7 mouse cellular contexts compared by ENCODE assay signal in the genomic region with DNA sequence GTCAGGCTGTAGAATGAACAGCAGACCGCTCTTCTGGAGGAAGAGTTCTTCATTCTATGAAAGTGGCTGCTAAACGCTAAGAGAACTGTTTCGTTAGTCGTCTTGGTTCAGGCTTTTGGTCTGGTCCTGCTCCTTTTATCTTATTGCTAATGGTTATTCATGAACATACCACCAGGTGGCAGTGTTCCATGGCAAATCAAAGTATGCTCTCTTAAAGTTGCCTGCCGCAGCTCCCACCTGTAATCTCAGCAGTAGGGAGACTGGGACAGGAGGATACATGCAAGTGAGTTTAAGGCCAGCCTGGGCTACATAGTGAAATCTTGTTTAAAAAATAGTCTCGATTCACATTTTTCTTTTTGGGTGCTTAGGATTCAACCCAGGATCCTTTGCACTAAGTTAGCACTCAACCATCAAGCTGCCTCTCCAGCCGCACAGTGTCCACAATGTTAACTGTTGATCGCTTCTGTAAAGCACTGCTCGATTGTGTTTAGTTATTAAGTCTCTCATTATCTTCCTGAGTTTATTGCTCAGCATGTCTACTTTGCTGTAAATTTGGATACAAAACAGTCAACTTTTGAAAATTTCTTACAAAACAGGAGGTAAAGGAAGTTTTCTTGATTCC. TPM values are rescaled to one million over a fixed set of nuclear protein-coding genes. Genes with fewer than 3 reads are reported as not detected.
DNase-seq lines count a peak whose midpoint lies in the region; ATAC-seq and TF ChIP-seq lines count a peak whose summit lies in the region.

No protein-coding gene starts in this region.

- 35% methylated on average over 9 of the region's 9 CpGs for WGBS in forebrain, postnatal 0 days
- 41% methylated on average over 9 of the region's 9 CpGs for WGBS in kidney, embryonic 14.5 days
- 36% methylated on average over 9 of the region's 9 CpGs for WGBS in lung, adult 2 months

- no peak overlapping the region for H3K4me2 ChIP-seq in forebrain, postnatal 0 days (ENCODE audit: low read depth)
- no peak overlapping the region for H3K4me2 ChIP-seq in kidney, embryonic 14.5 days (replicated peaks; ENCODE audit: low read depth, low read length)

- H3K4me3 ChIP-seq in forebrain, postnatal 0 days (ENCODE audit: low read depth, low read length): no peak overlapping the region
- no peak overlapping the region for H3K4me3 ChIP-seq in kidney, embryonic 14.5 days (ENCODE audit: low read length)
- no peak overlapping the region for H3K4me3 ChIP-seq in lung, adult 2 months (replicated peaks; ENCODE audit: extremely low read depth, low read depth, low read length)

- no peaks in the 10 kb centered on the region for H3K27me3 ChIP-seq in forebrain, postnatal 0 days (ENCODE audit: insufficient read depth, low read length)
- H3K27me3 ChIP-seq in kidney, embryonic 14.5 days (ENCODE audit: control insufficient read depth, insufficient read depth, low read length): no peaks in the 10 kb centered on the region

- ATAC-seq in forebrain, postnatal 0 days: peak; percentile 82
- peak; percentile 64; the same call in 1 of the 2 replicates for ATAC-seq in kidney, embryonic 14.5 days (ENCODE audit: low FRiP score, low TSS enrichment)

- no peak for TF ChIP-seq POLR2A in lung, adult 2 months (IDR thresholded peaks at IDR 0.05; ENCODE audit: borderline replicate concordance, extremely low read depth, low read depth, low read length)

- peak; percentile 88 for TF ChIP-seq CTCF in forebrain, postnatal 0 days (IDR thresholded peaks at IDR 0.05; ENCODE audit: low read depth)
- peak; percentile 25; the same call in 1 of the 2 replicates for TF ChIP-seq CTCF in lung, adult 2 months (IDR thresholded peaks at IDR 0.05; ENCODE audit: insufficient read depth, low read length)

- no peaks in the 10 kb centered on the region for H3K4me1 ChIP-seq in forebrain, postnatal 0 days (ENCODE audit: insufficient read depth)
- no peaks in the 10 kb centered on the region for H3K4me1 ChIP-seq in kidney, embryonic 14.5 days (ENCODE audit: control insufficient read depth, insufficient read depth, low read length)
- H3K4me1 ChIP-seq in lung, adult 2 months (ENCODE audit: control insufficient read depth, insufficient read depth, low read length): no peaks in the 10 kb centered on the region

- no peak overlapping the region for H3K27ac ChIP-seq in forebrain, postnatal 0 days (ENCODE audit: low read depth, low read length)
- no peak overlapping the region for H3K27ac ChIP-seq in kidney, embryonic 14.5 days (ENCODE audit: low read depth, low read length)

- H3K36me3 ChIP-seq in forebrain, postnatal 0 days (ENCODE audit: insufficient read depth): no peaks in the 10 kb centered on the region
- no peaks in the 10 kb centered on the region for H3K36me3 ChIP-seq in kidney, embryonic 14.5 days (ENCODE audit: control insufficient read depth, insufficient read depth, low read length)

- H3K9ac ChIP-seq in forebrain, postnatal 0 days: no peak overlapping the region
- no peak overlapping the region for H3K9ac ChIP-seq in kidney, embryonic 14.5 days (ENCODE audit: low read depth, low read length)

- peak; percentile 77 for DNase-seq in A20 (ENCODE audit: low read depth, low spot score)
- peak; percentile 81 for DNase-seq in ES-CJ7 (ENCODE audit: low read depth, low spot score)
- peak; percentile 13 for DNase-seq in cerebellum, adult 11-12 months
- peak; percentile 83 for DNase-seq in forebrain, postnatal 0 days
- peak; percentile 14 for DNase-seq in lung, adult 2 months
- DNase-seq in retina, postnatal 1 day: peak; percentile 77

- no peaks in the 10 kb centered on the region for H3K9me3 ChIP-seq in forebrain, postnatal 0 days (ENCODE audit: low read length)
- no peaks in the 10 kb centered on the region for H3K9me3 ChIP-seq in kidney, embryonic 14.5 days (ENCODE audit: control insufficient read depth, low read length)

RNA-seq across cellular contexts. Expression of gene Etfdh, which starts 35.6 kb away (rescaled TPM):
- 28.5 and 29.5 TPM in 2 replicates for total RNA-seq in forebrain, postnatal 0 days (2014; rRNA removed)
- 36.4 and 38.9 TPM in 2 replicates for polyA plus RNA-seq in forebrain, postnatal 0 days (2015; fragmentation: Nextera tagmentation; extraction: Ambion mirVana)
- polyA plus RNA-seq in kidney, embryonic 14.5 days (2014; fragmentation: Nextera tagmentation; extraction: Ambion mirVana): 47.0 and 60.9 TPM in 2 replicates
- polyA plus RNA-seq in lung, adult 2 months (2012; rRNA removed): 54.0 and 57.1 TPM in 2 replicates

RNA-seq across cellular contexts. Expression of gene 4930579G24Rik, which starts 36.0 kb away (rescaled TPM):
- 4.1 and 4.2 TPM in 2 replicates for total RNA-seq in forebrain, postnatal 0 days (2014; rRNA removed)
- polyA plus RNA-seq in forebrain, postnatal 0 days (2015; fragmentation: Nextera tagmentation; extraction: Ambion mirVana): 3.9 and 4.5 TPM in 2 replicates
- 30.9 and 35.6 TPM in 2 replicates for polyA plus RNA-seq in kidney, embryonic 14.5 days (2014; fragmentation: Nextera tagmentation; extraction: Ambion mirVana)
- polyA plus RNA-seq in lung, adult 2 months (2012; rRNA removed): 0.92 and 1.2 TPM in 2 replicates

Comparison
In these comparisons a context has a peak if more than half of its experiments do, and no peak if none do; other contexts are left out.
1. DNase-seq: peak in every context shown above with its lines; median percentile 83 in forebrain, postnatal 0 days; 81 in ES-CJ7; 77 in A20; 77 in retina, postnatal 1 day; 14 in lung, adult 2 months; 13 in cerebellum, adult 11-12 months.